Comparison of ENCODE assay signal across 20 mouse cellular contexts in genomic region chr8:94675923-94676322, GRCm38 (mm10). TPM values are rescaled to one million over a fixed set of nuclear protein-coding genes. Genes with fewer than 3 reads are reported as not detected.
DNase-seq lines count a peak whose midpoint lies in the region; ATAC-seq and TF ChIP-seq lines count a peak whose summit lies in the region.
"Had no signal": no experiment of that assay in that cellular context is flagged by ENCODE, and none has a peak within 500 bp of the region (broad histone marks: within the 10 kb centered on the region; RNA-seq: fewer than 3 reads in every experiment).

No protein-coding gene starts in this region.

- no peak overlapping the region for H3K9ac ChIP-seq in hindbrain, embryonic 12.5 days
- H3K9ac ChIP-seq in hindbrain, embryonic 11.5 days (ENCODE audit: low read depth, low read length) = no peak overlapping the region
- H3K9ac ChIP-seq in midbrain, embryonic 13.5 days (replicated peaks) = no peak overlapping the region
- H3K9ac ChIP-seq: heart, embryonic 13.5 days; liver, embryonic 12.5 days had no signal

- H3K27me3 ChIP-seq in hindbrain, embryonic 12.5 days = no peaks in the 10 kb centered on the region
- H3K27me3 ChIP-seq in hindbrain, embryonic 11.5 days (ENCODE audit: control insufficient read depth, insufficient read depth, low read length) = no peaks in the 10 kb centered on the region
- no peaks in the 10 kb centered on the region for H3K27me3 ChIP-seq in midbrain, embryonic 13.5 days
- H3K27me3 ChIP-seq: heart, embryonic 13.5 days; liver, embryonic 12.5 days had no signal

- no peak overlapping the region for H3K4me3 ChIP-seq in hindbrain, embryonic 12.5 days
- no peak overlapping the region for H3K4me3 ChIP-seq in hindbrain, embryonic 11.5 days (ENCODE audit: low read depth, low read length)
- H3K4me3 ChIP-seq in cortical plate, adult 2 months (ENCODE audit: insufficient read depth, low read length) = no peak overlapping the region
- no peak overlapping the region for H3K4me3 ChIP-seq in midbrain, embryonic 13.5 days (replicated peaks)
- H3K4me3 ChIP-seq in lung, adult 2 months (replicated peaks; ENCODE audit: extremely low read depth, low read depth, low read length) = no peak overlapping the region
- H3K4me3 ChIP-seq: heart, embryonic 13.5 days; liver, embryonic 12.5 days had no signal

- DNase-seq in hindbrain, embryonic 11.5 days (ENCODE audit: low spot score) = no peak
- DNase-seq in brain, embryonic 14.5 days (ENCODE audit: low read depth) = peak; percentile 1
- no peak for DNase-seq in cerebellum, postnatal 36 days
- DNase-seq in lung, adult 2 months = no peak
- DNase-seq: cerebellum, adult 9-10 months; embryo, embryonic 11 days; gastrocnemius, postnatal 36 days; heart, postnatal 36 days; kidney, adult 2 months; kidney, postnatal 36 days; retina, postnatal 1 day; right cerebral cortex, postnatal 4 days; thymus, adult 18-20 months had no signal

- peak; percentile 33; the same call in 1 of the 2 replicates for ATAC-seq in hindbrain, embryonic 12.5 days (ENCODE audit: low FRiP score)
- no peak for ATAC-seq in hindbrain, embryonic 11.5 days (ENCODE audit: low FRiP score)
- peak; percentile 63; the same call in 1 of the 2 replicates for ATAC-seq in midbrain, embryonic 13.5 days
- no peak for ATAC-seq in erythroblast, adult 5-6 weeks (replicated peaks; ENCODE audit: low FRiP score, poor library complexity, severe bottlenecking)
- ATAC-seq: liver, embryonic 12.5 days had no signal

- no peaks in the 10 kb centered on the region for H3K9me3 ChIP-seq in hindbrain, embryonic 12.5 days (replicated peaks)
- no peaks in the 10 kb centered on the region for H3K9me3 ChIP-seq in hindbrain, embryonic 11.5 days (ENCODE audit: control insufficient read depth, low read length)
- no peaks in the 10 kb centered on the region for H3K9me3 ChIP-seq in midbrain, embryonic 13.5 days
- H3K9me3 ChIP-seq: heart, embryonic 13.5 days had no signal

- no peaks in the 10 kb centered on the region for H3K4me1 ChIP-seq in hindbrain, embryonic 12.5 days
- H3K4me1 ChIP-seq in hindbrain, embryonic 11.5 days (replicated peaks; ENCODE audit: control insufficient read depth, insufficient read depth, low read length) = no peaks in the 10 kb centered on the region
- H3K4me1 ChIP-seq in cortical plate, adult 2 months (ENCODE audit: control insufficient read depth, insufficient read depth, low read length) = no peaks in the 10 kb centered on the region
- peaks cover 5% of the 10 kb centered on the region; the same call in 1 of the 2 replicates for H3K4me1 ChIP-seq in midbrain, embryonic 13.5 days (replicated peaks)
- H3K4me1 ChIP-seq in lung, adult 2 months (ENCODE audit: control insufficient read depth, insufficient read depth, low read length) = peaks cover 19% of the 10 kb centered on the region
- H3K4me1 ChIP-seq: heart, embryonic 13.5 days; liver, embryonic 12.5 days had no signal

- H3K27ac ChIP-seq in hindbrain, embryonic 12.5 days = no peak overlapping the region
- H3K27ac ChIP-seq in hindbrain, embryonic 11.5 days (ENCODE audit: low read depth, low read length) = no peak overlapping the region
- H3K27ac ChIP-seq in cortical plate, adult 2 months (ENCODE audit: insufficient read depth, low read length) = 0 out of 2 replicates have a peak overlapping the region, but pooled peaks have one; percentile 25
- peak overlapping the region; percentile 17; the same call in 1 of the 2 replicates for H3K27ac ChIP-seq in midbrain, embryonic 13.5 days
- H3K27ac ChIP-seq: heart, embryonic 13.5 days; liver, embryonic 12.5 days had no signal

- no peak overlapping the region for H3K4me2 ChIP-seq in hindbrain, embryonic 12.5 days (replicated peaks)
- H3K4me2 ChIP-seq in hindbrain, embryonic 11.5 days (replicated peaks; ENCODE audit: low read depth, low read length) = no peak overlapping the region
- no peak overlapping the region for H3K4me2 ChIP-seq in midbrain, embryonic 13.5 days (replicated peaks)
- H3K4me2 ChIP-seq: heart, embryonic 13.5 days; liver, embryonic 12.5 days had no signal

- 83% methylated on average over 6 of the region's 6 CpGs for WGBS in hindbrain, embryonic 12.5 days
- WGBS in hindbrain, embryonic 11.5 days = 84% methylated on average over 6 of the region's 6 CpGs
- 85% methylated on average over 6 of the region's 6 CpGs for WGBS in midbrain, embryonic 13.5 days
- WGBS in lung, adult 2 months = 86% methylated on average over 6 of the region's 6 CpGs

- TF ChIP-seq POLR2A in brain, embryonic 14.5 days (IDR thresholded peaks at IDR 0.05; ENCODE audit: borderline replicate concordance, extremely low read depth, insufficient read depth, insufficient read length, poor library complexity, severe bottlenecking) = no peak
- no peak for TF ChIP-seq POLR2A in cortical plate, adult 2 months (IDR thresholded peaks at IDR 0.05; ENCODE audit: extremely low read depth, insufficient read depth, low read length)
- no peak for TF ChIP-seq POLR2A in lung, adult 2 months (IDR thresholded peaks at IDR 0.05; ENCODE audit: borderline replicate concordance, extremely low read depth, low read depth, low read length)

- H3K36me3 ChIP-seq in hindbrain, embryonic 12.5 days = peaks cover 42% of the 10 kb centered on the region
- H3K36me3 ChIP-seq in hindbrain, embryonic 11.5 days (ENCODE audit: control insufficient read depth, insufficient read depth, low read length) = peaks cover 10% of the 10 kb centered on the region
- H3K36me3 ChIP-seq in midbrain, embryonic 13.5 days = peaks cover 42% of the 10 kb centered on the region

- TF ChIP-seq CTCF in brain, embryonic 14.5 days (IDR thresholded peaks at IDR 0.05; ENCODE audit: borderline replicate concordance, extremely low read depth, insufficient read depth, insufficient read length) = no peak
- TF ChIP-seq CTCF in cortical plate, adult 2 months (IDR thresholded peaks at IDR 0.05; ENCODE audit: extremely low read depth, insufficient read depth, low read length) = no peak
- TF ChIP-seq CTCF in lung, adult 2 months (IDR thresholded peaks at IDR 0.05; ENCODE audit: insufficient read depth, low read length) = no peak

RNA-seq across cellular contexts. Expression of gene Arl2bp, which starts 9.5 kb away (rescaled TPM):
- polyA plus RNA-seq in hindbrain, embryonic 12.5 days (2016; fragmentation: Nextera tagmentation; extraction: Ambion mirVana) = 205 and 223 TPM in 2 replicates
- 65.2 and 94.5 TPM in 2 replicates for polyA plus RNA-seq in hindbrain, embryonic 11.5 days (2014; fragmentation: Nextera tagmentation; extraction: Ambion mirVana)
- polyA plus RNA-seq in brain, embryonic 14.5 days (2012; rRNA removed) = 192 and 209 TPM in 2 replicates
- 234 and 235 TPM in 2 replicates for polyA plus RNA-seq in cortical plate, adult 2 months (2012; rRNA removed)
- 238 and 256 TPM in 2 replicates for polyA plus RNA-seq in midbrain, embryonic 13.5 days (2015; fragmentation: Nextera tagmentation; extraction: Ambion mirVana)
- total RNA-seq in erythroblast, adult 5-6 weeks (2015; ENCODE audit: low replicate concordance) = 16.1 and 18.0 TPM in 2 replicates
- 27.9 and 32.5 TPM in 2 replicates for total RNA-seq in erythroblast, adult 5-6 weeks (2017; ENCODE audit: low replicate concordance)
- 104 and 126 TPM in 2 replicates for polyA plus RNA-seq in lung, adult 2 months (2012; rRNA removed)

RNA-seq across cellular contexts. Expression of gene Pllp, which starts 20.2 kb away (rescaled TPM):
- polyA plus RNA-seq in hindbrain, embryonic 12.5 days (2016; fragmentation: Nextera tagmentation; extraction: Ambion mirVana) = 0.25 and 0.41 TPM in 2 replicates
- polyA plus RNA-seq in hindbrain, embryonic 11.5 days (2014; fragmentation: Nextera tagmentation; extraction: Ambion mirVana) = 0.25 and 0.63 TPM in 2 replicates
- polyA plus RNA-seq in brain, embryonic 14.5 days (2012; rRNA removed) = 1.0 and 1.2 TPM in 2 replicates
- polyA plus RNA-seq in cortical plate, adult 2 months (2012; rRNA removed) = 165 and 190 TPM in 2 replicates
- 0.21 and 0.43 TPM in 2 replicates for polyA plus RNA-seq in midbrain, embryonic 13.5 days (2015; fragmentation: Nextera tagmentation; extraction: Ambion mirVana)
- not detected in 2 replicates for total RNA-seq in erythroblast, adult 5-6 weeks (2015; ENCODE audit: low replicate concordance)
- total RNA-seq in erythroblast, adult 5-6 weeks (2017; ENCODE audit: low replicate concordance) = not detected in 2 replicates
- polyA plus RNA-seq in lung, adult 2 months (2012; rRNA removed) = 108 and 172 TPM in 2 replicates
- total RNA-seq: megakaryocyte progenitor cell, adult 5-6 weeks had no signal

Comparison
In these comparisons a context has a peak if more than half of its experiments do, and no peak if none do; other contexts are left out.
1. ATAC-seq: peak in hindbrain, embryonic 12.5 days (single experiment) and midbrain, embryonic 13.5 days (single experiment); none in hindbrain, embryonic 11.5 days (single experiment) and erythroblast, adult 5-6 weeks (single experiment).
2. H3K27ac ChIP-seq: peak in cortical plate, adult 2 months (single experiment) and midbrain, embryonic 13.5 days (single experiment); none in hindbrain, embryonic 12.5 days (single experiment) and hindbrain, embryonic 11.5 days (single experiment).
3. RNA of gene Pllp, which starts 20.2 kb away (polyA plus RNA-seq): 165 to 190 TPM in cortical plate, adult 2 months and 108 to 172 TPM in lung, adult 2 months; 1.0 to 1.2 TPM in brain, embryonic 14.5 days, 0.21 to 0.43 TPM in midbrain, embryonic 13.5 days, 0.25 to 0.41 TPM in hindbrain, embryonic 12.5 days and 0.25 to 0.63 TPM in hindbrain, embryonic 11.5 days; every median in the first group is over 10 times any median in the second.